Mouse (Mus musculus) cerebellum, adult 11 months (tissue): ENCODE measurements around the gene Kdm2b.
A peak's percentile ranks its signal among the peaks of the same experiment; 100 is the strongest.
"Not testable (repeated sequence)": the region's sequence is repeated elsewhere in the genome, so short reads cannot be mapped to it uniquely, and the experiment has no call there.

Experiments
- DNase-seq: peaks from one replicate; pipeline ENCODE4 v3.0.0; 2022

The Kdm2b gene

DNA sequence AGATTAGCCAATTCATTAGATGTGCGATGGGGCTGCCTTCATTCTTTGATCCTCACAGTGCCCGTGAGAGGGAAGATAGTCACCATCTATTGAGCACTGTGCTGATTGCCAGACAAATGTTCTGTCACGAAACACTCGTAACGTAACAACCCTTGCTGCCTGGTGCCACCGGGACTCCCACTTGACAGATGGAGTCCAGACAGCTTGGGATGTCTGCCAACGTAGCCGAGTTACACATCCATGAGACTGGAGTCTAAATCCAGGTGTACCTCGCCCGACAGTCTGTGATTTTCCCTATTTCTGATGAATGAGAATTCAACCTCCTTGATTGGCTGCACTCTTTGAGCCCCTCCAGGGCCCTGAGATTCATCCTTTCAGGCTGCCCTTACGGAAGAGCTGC, 20.2 kb upstream of the Kdm2b start:
- peak; percentile 68 for DNase-seq

DNA sequence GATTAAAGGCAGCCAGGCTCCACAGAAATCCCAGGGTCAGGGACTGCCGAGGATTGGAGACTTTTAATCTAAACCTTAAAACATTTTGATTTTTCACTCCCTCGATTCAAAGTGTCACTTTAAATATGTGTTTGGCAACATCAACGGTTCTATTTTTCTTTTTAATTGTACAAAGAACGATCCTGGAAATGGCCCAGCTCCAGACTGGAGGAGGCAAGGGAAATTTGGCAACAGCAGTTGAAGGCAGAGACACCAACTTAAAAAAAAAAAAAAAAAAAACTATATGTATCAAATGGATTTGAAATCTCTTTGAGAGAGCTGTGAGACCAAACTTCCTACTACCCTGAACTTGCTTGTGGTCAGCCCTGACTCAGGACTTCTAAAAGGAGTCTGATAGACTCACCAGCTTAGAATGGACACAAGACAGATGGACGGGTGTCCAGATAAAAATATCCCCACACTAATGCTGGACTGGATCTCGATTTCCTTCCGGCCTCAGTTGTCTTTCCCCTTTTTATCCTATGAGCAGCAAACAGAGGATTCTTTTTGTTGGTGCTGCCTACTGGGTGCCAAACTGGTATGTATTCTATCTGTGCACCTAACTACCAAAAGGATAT, 19.4 kb upstream of the Kdm2b start:
- no peak for DNase-seq

DNA sequence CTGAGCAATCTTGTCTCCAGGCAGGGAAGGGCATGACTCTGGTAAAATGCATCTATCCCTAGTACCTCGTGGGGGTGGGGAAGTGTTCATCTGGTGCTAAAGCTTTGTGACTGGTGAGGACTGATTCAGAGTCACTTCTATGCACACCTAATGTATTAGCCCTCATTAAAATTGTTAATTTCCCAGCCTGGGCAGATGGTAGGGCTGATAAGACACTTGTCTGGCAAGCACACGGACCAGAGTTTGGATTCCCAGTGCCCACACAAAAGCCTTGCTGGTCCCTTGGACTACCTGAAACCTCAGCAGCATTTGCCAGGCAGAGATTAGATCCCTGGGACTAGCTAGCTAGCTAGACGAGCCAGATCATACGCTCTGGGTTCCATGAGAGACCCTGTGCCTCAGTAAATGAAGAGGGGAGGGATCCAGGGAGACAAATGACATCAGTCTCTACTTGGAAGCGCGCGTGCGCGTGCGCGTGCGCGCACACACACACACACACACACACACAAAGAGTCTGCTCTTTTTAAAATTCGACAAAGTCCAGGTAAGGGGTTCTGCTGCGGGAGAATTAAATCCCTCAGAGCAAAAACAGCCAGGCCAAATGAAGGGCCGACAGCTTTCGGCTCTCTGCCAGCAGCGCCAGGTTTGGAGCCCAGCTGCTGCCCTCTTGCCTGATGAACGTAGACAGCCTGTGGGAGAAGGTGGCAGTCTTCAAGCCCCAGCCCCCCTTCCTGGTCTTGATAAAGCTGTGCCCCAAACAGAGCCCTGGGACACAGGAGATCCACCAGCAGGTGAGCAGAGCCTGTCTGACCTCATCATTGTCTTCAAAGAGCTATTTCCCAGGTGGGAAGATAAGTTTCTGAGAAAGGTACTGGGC, 16.3 kb upstream of the Kdm2b start:
- DNase-seq, result peak; percentile 44

DNA sequence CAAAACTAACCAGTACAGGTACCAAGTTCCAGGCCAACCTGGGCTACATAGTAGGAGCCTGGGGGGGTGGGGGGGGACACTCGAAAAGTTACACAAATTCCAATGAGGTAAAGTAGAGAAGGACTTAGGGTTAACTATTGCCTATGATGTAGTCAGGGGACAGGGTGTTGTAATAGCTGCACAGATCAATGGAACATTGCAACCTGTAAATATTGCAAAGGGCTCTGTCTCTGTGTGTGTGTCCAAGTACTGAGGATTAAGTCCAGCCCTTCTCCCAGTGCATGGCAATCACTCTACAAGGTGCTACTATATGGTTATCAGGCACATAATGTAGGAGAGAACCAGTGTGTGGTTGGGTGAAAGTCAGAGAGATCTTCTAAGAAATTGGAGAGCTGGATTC, 11.3 kb upstream of the Kdm2b start:
- DNase-seq, result no peak

DNA sequence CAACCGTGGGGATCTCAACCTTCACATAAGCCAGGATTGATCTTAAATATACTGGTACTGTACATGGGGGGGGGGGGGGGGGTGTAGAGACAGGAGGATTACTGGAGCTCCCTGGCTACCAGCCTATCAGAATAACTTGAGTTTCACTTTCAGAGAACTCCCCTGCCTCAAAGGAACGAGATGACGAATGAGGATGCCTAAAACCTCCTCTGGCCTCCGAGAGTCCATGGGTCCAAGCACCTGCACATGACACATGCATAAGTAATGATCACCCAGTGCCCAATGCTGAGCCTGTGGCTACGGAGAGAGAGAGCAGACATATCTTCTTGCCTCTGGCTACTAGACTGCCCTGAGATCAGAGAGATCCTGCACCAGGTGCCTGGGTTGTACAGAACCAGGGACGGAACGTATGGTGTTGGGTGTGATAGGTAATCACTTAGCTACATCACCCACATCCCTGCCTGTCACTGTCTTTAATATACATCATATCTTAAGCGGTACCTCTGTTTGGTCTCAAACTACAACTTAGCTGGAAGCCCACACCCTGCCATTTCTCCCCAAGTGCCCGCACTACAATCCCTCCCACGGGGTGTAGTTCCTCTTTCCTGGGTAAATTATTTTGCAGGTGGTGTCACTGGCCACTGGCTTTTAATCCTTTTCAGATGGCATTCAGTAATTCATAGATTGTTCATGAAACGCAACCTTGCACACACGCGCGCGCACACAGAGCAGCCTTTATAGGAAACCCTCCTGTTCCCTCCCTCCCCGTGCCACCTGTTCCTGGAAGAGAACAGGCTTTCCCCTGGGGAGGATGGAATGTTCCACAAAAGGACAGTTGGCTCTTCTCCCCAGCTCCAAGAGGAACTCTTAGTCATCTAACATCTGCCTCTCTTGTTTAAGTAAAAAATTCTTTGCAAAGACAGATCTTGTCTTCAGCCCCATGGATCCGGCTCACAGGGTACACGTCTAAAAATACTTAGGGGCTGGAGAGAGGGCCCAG, 7.9 kb upstream of the Kdm2b start:
- DNase-seq, result no peak

DNA sequence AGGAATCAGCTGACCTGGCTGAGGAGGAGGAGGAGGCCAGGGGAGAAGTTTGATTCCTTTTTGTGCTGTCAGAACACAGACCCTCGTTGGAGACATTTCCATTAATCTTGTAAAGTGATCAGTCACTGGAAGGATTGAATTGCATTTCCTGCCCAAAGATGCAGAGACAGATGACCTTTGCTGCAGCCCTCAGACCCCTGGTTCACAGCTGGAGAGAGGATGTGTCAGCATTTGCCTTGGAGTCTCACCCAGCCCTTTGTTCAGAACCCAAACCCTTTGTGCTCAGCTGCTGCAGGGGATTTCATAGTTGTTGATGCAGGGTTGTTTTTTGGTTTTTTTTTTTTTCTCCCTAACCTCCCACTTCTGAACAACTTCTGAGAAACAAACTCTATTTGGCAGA, 5.3 kb upstream of the Kdm2b start:
- DNase-seq, result no peak

DNA sequence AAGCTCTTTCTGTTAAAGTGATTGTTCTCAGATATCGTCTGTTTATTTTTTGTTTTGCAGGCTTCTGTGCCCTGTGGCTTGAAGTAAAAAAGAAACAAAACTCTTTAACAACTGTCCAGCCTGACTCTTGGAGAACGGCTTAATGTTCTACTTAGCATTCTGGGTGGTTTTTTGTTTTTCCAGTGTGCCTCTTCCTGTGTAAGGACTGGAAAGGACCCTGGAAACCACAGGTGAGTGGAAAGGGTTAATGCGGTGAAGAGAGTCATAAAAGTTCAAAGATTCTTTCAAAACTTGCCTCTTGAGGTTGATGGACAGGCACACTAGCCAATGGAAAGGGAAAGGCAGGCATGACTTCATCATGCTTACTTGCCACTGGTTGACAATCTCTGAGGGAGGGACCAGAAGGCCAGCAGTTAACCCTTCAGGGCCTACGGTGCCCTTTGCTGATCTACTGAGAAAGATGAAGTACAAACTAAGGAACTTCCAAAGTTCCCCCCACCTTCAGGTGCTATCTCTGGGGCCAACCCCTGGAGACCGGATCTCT, 4.8 kb upstream of the Kdm2b start:
- DNase-seq, result no peak

DNA sequence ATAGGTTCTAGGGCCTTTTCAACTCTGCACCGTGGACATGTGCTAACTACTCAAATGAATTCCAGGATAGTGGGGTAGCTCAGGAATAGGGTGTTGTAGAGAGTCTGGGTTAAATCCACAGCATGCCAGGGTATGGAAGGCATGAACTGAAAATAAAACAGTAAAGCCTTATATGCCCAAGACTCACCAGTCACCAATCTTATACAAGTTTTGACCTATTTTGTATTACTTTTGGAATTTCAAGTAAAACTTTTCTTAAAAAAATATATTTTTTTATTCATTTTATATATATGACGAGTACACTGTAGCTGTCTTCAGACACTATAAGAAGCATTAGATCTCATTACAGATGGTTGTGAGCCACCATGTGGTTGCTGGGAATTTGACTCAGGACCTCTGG, 4.2 kb upstream of the Kdm2b start:
- no peak for DNase-seq

DNA sequence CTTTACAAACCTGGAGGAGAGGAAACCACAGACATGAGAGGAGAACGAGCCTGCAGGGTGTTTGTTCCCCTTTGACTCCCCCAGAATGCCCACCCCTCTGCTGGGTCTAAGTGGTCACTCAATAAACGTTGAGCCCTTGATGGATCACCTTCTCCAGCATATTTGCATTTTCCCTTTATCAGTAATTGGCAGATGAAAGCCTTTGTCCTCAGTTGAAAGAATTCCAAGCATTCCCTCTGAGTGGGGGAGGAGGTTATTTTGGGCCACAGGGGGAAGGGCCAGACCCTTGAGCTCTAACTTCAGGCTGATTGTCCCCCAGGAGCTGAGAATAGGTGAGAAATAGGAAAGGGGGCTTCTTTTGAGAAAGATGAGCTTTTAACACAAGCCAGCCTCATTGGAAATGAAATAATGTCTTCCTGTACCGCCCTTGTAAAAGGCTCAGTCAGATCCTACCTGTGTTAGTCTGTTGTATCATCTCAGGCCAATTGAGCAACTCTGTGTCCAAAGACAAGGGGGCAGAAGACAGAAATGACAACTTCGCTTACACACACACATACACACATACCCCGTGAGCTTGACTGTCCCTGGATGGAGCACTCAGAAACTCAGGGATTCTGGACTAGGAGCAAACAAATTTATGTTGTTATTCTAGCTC, 1.9 kb upstream of the Kdm2b start:
- no peak for DNase-seq

DNA sequence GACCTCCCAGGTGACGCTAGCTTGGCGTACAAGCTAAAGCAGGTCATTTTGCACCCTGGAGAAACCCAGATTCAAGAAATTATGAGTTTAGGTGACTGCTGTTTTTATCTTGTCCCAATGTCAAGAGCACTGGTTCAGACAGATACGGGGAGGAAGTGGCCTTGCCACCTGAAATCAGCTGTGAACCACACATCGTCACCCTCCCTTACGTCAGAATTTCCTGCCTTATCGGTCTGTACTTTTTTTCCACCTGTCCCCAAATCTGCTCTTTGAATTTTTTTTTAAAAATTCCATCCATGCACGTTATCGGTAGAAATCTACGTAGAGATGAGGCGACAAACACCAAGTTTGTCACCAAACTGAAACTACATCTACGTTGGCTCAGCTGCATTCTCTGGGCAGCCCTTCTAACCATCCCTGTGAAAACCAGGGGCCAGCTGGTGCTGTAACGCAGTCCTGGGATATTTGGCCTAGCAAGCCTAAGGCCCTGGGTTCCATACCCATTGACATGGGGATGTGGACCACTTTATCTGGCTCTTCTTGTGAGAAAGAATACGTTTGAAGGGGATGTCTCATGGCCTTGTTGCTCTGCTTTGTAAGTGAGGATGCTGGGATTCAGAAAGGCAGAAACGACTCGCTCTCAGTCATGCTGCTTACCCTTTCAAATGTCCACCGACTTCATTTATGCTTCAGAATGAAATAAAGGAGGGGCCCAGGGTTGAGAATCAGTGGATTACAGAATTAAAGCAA, 963 bp upstream of the Kdm2b start:
- no peak for DNase-seq

DNA sequence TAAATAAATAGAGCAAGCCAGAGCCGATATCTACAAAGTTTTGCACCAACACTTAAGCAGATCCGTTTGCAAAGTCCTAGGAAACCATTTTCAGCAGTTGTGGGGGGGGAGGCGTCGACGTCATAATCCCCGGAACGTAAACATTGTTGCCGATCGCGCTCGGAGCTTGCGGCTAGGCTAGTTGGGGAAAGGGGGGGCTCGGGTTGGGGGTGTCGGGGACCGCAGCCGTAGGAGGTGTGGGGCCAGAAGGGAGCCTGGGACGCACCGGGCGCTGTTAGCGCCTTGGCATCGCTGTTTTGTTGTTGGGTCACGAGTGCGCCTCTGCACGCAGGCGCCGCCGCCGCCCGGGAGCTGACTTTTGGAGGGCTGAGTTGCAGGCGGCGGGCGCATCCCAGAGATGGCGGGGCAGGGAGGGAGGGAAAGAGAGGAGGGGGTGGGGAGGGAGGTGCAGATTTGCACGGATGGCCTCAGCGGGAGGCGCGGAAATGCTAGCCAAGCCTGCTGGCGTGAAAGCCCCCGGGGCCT, 560 bp downstream of the Kdm2b start:
- peak; percentile 66 for DNase-seq

DNA sequence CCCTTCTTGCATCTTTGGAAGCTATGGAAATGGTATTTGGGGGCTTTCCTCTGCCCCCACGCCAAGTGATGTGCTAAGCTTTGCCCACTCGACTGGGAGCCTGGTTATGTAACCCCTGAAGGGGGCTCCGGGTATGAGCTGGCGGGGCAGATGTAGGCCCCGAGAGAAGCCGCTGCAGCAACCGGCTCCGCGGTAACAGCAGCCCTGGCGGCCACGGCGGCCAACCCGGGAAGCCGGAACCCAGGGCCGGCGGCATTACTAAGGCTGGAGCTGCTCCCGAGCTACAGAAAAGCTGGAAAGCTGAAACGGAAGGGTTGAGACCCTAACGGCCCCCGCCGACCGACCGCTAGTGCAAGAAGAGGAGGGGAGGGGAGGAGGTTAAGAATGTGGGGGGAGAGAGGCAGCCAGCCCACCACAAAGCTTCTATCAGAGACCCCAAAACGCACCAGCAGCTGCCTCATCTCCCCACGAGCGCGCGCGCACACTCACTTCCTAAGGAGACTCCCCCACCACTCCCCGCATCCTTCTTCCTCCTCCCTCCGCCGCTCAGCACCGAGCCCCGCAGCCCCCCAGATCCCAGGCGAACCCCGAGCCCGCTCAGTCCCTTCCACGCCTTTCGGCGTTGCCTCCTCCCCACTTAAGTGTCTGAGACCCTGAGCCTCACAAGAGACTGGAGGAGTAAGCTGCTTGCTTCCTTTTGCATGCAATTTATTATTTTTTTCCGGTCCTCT, 1.4 kb downstream of the Kdm2b start:
- peak; percentile 48 for DNase-seq

DNA sequence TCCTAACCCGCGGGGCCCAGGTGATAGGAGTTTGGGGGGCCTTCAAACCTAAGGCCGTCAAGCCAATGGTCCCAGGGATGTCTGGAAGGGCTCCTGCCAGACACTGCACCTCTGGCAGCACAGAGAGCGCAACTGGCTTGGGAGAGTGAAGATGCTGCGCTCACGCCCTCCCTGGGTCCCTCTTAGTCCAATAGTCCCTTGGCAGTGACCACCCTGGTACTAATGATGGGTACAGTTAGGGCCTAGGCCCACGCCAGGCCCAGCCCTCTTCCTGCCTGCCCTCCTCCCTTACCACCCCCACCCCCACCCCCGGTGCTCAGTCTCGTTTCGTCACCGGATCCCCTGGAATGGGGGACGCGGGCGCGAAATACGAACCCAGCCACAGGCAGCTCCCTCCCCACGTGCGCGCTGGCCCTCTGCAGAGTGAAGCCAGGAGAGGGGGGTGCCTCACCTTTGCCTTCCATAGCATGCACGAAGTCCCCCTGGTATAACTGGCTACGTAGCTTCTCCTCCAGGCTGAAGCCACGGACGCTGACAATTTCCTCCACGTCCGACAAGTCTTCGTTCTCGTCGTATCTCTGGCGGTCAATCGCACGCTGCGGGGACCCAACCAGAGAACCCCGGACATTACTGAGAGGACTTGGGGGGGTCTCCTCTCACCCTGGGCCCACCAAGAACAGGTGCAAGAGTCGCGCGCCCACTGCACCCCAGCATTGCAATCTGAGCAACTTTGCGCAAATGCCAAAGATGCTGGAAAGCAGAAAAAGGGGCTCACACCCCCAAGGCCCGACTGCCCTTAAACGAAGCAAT, 2.2 kb downstream of the Kdm2b start:
- DNase-seq, result no peak

DNA sequence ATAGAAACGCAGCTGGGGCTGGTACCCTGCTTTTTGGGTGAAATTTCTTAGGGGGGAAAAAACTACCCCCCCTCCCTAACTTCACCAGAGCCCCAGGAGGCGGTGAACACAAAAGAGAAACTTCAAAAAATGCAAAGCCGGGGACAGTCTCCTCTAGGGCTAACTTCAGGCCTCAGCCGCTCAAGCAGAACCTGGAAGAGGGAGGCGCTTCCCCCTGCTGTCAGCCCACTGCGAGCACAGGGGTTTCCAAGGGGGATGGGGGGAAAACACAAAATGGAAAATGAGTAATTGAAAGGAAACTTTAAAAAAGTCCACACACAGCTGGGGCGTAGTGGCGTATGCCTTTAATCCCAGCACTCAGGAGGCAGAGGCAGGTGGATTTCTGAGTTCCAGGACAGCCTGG, 3.5 kb downstream of the Kdm2b start:
- DNase-seq, result no peak

DNA sequence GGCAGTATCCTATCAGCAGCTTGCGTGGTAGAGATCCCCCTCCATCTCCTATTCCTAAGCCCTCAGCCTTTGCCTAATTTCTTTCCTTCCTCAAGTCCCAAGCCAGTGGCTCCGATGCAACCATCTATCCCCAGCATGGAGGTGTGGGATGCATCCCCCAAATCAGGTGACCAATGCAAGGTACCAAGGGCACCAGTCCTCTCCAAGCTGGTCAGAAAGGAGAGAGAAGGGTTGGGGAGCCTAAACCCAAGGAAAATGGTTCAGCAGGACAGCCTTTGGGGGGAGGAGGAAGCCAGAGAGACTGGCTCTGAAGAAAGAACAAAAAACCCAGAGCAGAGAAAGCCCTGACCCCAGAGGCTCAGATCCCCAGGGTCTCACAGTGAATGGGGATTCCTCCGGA, 4.3 kb downstream of the Kdm2b start:
- DNase-seq, result no peak

DNA sequence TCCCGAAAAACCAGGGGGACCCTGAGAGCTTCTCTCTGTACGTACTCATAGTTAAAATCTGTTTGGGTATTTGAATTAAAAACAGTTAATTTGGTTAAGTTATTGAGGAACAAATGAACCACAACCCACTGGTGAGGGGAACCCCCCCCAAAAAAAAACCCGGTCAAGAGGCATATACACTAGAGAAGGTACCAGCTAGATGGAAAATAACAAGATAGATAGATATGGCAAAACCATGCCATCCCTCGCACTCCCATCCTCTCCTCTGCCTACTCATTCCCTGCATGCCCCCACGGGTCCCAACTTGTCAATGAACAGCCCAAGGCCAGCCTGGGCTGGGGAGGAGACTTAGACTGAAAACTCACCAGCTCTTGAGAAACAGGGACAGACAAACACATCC, 5.1 kb downstream of the Kdm2b start:
- DNase-seq, result no peak

DNA sequence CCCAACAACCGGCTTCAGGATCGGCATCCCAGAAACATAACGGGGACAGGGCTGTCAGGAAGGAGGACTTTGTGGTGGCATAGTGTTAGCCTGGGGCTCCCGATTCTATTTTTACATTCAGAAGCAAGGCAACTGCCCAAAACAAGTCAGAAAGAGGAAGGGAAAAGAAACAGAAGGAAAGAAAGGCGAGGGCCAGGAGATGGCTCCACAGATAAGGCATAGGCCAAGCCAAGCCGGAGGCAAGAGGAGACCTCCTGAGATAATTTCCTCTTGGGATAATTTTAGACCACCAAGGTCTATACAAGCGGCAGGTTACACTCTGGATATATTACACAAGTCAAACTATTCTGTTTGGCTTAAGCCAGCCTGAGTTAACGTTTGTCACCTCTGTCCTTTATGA, 10.7 kb downstream of the Kdm2b start:
- DNase-seq, result no peak

DNA sequence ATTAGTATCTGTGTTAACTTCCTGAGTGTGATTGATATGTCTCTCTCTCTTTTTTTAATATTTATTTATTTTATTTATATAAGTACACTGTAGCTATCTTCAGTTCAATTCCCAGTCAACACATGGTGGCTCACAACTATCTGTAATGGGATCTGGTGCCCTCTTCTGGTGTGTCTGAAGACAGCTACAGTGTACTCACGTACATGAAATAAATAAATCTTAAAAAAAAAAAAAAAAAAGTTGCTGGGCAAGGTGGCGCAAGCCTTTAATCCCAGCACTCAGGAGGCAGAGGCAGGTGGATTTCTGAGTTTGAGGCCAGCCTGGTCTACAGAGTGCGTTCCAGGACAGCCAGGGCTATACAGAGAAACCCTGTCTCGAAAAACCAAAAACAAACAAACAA, 14.9 kb downstream of the Kdm2b start:
- not testable (repeated sequence) for DNase-seq

DNA sequence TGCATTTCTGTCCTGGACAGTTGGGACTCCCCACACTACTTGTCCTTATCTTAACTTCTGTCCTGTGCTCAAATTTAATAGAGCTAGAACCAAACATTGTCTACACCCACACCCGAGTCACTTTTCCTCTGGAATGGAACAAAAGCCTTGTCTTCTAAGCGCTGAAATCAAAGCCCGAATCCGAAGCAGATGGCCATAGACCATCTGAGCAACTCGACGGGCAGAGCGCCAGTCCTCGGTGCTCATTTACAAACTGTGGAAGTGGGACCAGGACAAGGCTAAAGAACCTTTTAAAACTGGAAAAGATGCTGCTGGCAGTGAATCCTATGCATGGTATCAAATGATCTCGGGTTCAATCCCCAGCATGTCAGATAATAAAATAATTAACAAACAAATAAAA, 17.5 kb downstream of the Kdm2b start:
- DNase-seq, result peak; percentile 69

DNA sequence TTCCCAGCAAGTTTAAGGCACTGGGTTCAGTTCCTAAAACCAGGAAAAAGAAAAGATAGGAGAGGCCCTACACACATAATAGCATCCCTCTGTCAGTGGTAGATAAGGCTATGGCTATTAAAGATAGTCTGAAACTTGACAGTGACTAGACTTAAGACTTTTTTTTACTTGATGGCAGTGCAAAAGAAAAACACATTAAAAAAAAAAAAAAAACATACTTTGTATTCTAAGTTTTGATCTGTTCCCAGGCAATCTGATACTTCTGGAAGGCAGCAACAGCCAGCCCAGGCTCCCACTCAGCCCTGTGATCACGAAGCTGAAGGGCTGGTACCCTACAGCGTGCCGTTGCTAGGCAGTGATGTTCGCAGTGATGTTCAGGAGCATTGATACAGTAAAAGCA, 18.2 kb downstream of the Kdm2b start:
- DNase-seq, result no peak
